9 mouse cellular contexts compared by ENCODE assay signal in genomic region chr13:78181071-78181929, GRCm38 (mm10). TPM values are rescaled to one million over a fixed set of nuclear protein-coding genes. Genes with fewer than 3 reads are reported as not detected.
DNase-seq lines count a peak whose midpoint lies in the region; ATAC-seq and TF ChIP-seq lines count a peak whose summit lies in the region.
"Had no signal": no experiment of that assay in that cellular context is flagged by ENCODE, and none has a peak within 500 bp of the region (broad histone marks: within the 10 kb centered on the region; RNA-seq: fewer than 3 reads in every experiment).

No protein-coding gene starts in this region.

- no peaks in the 10 kb centered on the region for H3K36me3 ChIP-seq in midbrain, embryonic 14.5 days (ENCODE audit: control insufficient read depth, insufficient read depth, low read length)

- H3K9ac ChIP-seq in midbrain, embryonic 14.5 days (replicated peaks; ENCODE audit: low read length), result peak overlapping the region; percentile 44
- H3K9ac ChIP-seq: liver, embryonic 14.5 days had no signal

- no peak; the same call in none of the 2 replicates for TF ChIP-seq CTCF in left cerebral cortex, adult 2 months (IDR thresholded peaks at IDR 0.05)

- H3K27ac ChIP-seq in left cerebral cortex, adult 2 months, result peak overlapping the region; percentile 86
- peak overlapping the region; percentile 86 for H3K27ac ChIP-seq in midbrain, embryonic 14.5 days (replicated peaks; ENCODE audit: low read depth, low read length)
- H3K27ac ChIP-seq: liver, embryonic 14.5 days had no signal

- ATAC-seq in hematopoietic stem cell, adult 5-6 weeks (replicated peaks in 1 of 2; ENCODE audit: insufficient read depth in 1 of 2, low FRiP score in 2 of 2, low TSS enrichment in 1 of 2, low read depth in 1 of 2, poor library complexity in 2 of 2, severe bottlenecking in 2 of 2), result 0 out of 4 replicates have a peak, but pooled peaks have one; percentile 9 to 30
- peak; percentile 22; the same call in 1 of the 2 replicates for ATAC-seq in midbrain, embryonic 14.5 days (ENCODE audit: low FRiP score, low TSS enrichment)

- peak in 1 of 2 experiments; percentile 32 for DNase-seq in left cerebral cortex, adult 2 months (ENCODE audit: extremely low spot score in 1 of 2, low spot score in 2 of 2)
- no peak for DNase-seq in left cerebral cortex, postnatal 36 days (ENCODE audit: low spot score in 2 of 2)
- peak; percentile 62 to 65 for DNase-seq in cerebellum, postnatal 25 days
- peak; percentile 78 for DNase-seq in midbrain, embryonic 14.5 days
- DNase-seq in thymus, postnatal 0 days (ENCODE audit: low spot score), result no peak
- no peak for DNase-seq in gastrocnemius, postnatal 36 days
- no peak for DNase-seq in layer of hippocampus, postnatal 36 days

- H3K4me3 ChIP-seq in left cerebral cortex, adult 2 months, result peak overlapping the region; percentile 51
- peak overlapping the region; percentile 35 for H3K4me3 ChIP-seq in midbrain, embryonic 14.5 days (replicated peaks; ENCODE audit: low read depth, low read length)

- peaks cover 50% of the 10 kb centered on the region for H3K27me3 ChIP-seq in midbrain, embryonic 14.5 days (ENCODE audit: control insufficient read depth, insufficient read depth, low read length)

- WGBS in midbrain, embryonic 14.5 days, result under 1% methylated on average over 44 of the region's 44 CpGs

- H3K9me3 ChIP-seq in midbrain, embryonic 14.5 days (ENCODE audit: control insufficient read depth, low read length), result no peaks in the 10 kb centered on the region

- peaks cover 19% of the 10 kb centered on the region for H3K4me1 ChIP-seq in midbrain, embryonic 14.5 days (ENCODE audit: control insufficient read depth, insufficient read depth, low read length)

- intact Hi-C loops in left cerebral cortex, adult 2 months (cut with DNase I), result loop anchor here (10.0 kb wide), 2 partner anchors 1136 to 1336 kb away; no protein-coding TSS in a partner anchor
- intact Hi-C loops in left cerebral cortex, postnatal 36 days (cut with DNase I), result loop anchor here (2.0 to 10.0 kb wide), 3 partner anchors 14 to 786 kb away; no protein-coding TSS in a partner anchor
- intact Hi-C loops in gastrocnemius, postnatal 36 days (cut with DNase I), result loop anchor here (5.0 to 10.0 kb wide), 2 partner anchors 316 to 1139 kb away; no protein-coding TSS in a partner anchor

- H3K4me2 ChIP-seq in midbrain, embryonic 14.5 days (ENCODE audit: low read length), result peak overlapping the region; percentile 62

RNA-seq across cellular contexts. Expression of gene Nr2f1, which starts 18.3 kb away (rescaled TPM):
- 100 to 1,000 TPM; 118 to 125 TPM for total RNA-seq in left cerebral cortex, adult 2 months (2021)
- total RNA-seq in left cerebral cortex, postnatal 36 days (2021), result 100 to 1,000 TPM; 128 to 130 TPM
- total RNA-seq in hematopoietic stem cell, adult 5-6 weeks (2017), result not detected in 2 replicates
- polyA plus RNA-seq in midbrain, embryonic 14.5 days (2014; fragmentation: Nextera tagmentation; extraction: Ambion mirVana), result 67.5 and 72.4 TPM in 2 replicates
- 1.1 and 1.5 TPM in 2 replicates for polyA plus RNA-seq in thymus, postnatal 0 days (2015; fragmentation: Nextera tagmentation; extraction: Ambion mirVana)
- total RNA-seq in gastrocnemius, postnatal 36 days (2021), result under 1 TPM; 0.31 to 0.69 TPM
- total RNA-seq in layer of hippocampus, postnatal 36 days (2021), result 100 to 1,000 TPM in 1 of 2 experiments, 10 to 100 TPM in 1; 87.3 to 108 TPM

Comparison
In these comparisons a context has a peak if more than half of its experiments do, and no peak if none do; other contexts are left out.
1. DNase-seq: peak in cerebellum, postnatal 25 days (2 of 2) and midbrain, embryonic 14.5 days (single experiment); none in left cerebral cortex, postnatal 36 days (0 of 2), thymus, postnatal 0 days (single experiment), gastrocnemius, postnatal 36 days (0 of 2) and layer of hippocampus, postnatal 36 days (0 of 2).
2. RNA of gene Nr2f1, which starts 18.3 kb away (total RNA-seq): 128 to 130 TPM in left cerebral cortex, postnatal 36 days, 118 to 125 TPM in left cerebral cortex, adult 2 months and 87.3 to 108 TPM in layer of hippocampus, postnatal 36 days; 0.31 to 0.69 TPM in gastrocnemius, postnatal 36 days and not detected in hematopoietic stem cell, adult 5-6 weeks; every median in the first group is over 10 times any median in the second.